Mouse (Mus musculus) CD4-positive helper T cell, adult 2 months (primary cell): ENCODE measurements around the gene G430095P16Rik.

Experiments used
- DNase-seq: peaks from one replicate; pipeline ENCODE4 v3.0.0-alpha.2; 2012; ENCODE audit warnings: low read depth, missing footprints, low spot score

Gene G430095P16Rik

GRCm38 (mm10) chr8:84740895-84741843 is 18.4 kb downstream of the G430095P16Rik start:
- no peak for DNase-seq

- DNase-seq, result no peak
Observed at GRCm38 (mm10) chr8:84742171-84743053, 19.6 kb downstream of the G430095P16Rik start.

GRCm38 (mm10) chr8:84743054-84743415 is 20.2 kb downstream of the G430095P16Rik start:
- DNase-seq, result no peak

- no peak for DNase-seq
Observed at GRCm38 (mm10) chr8:84743517-84744420, 21.0 kb downstream of the G430095P16Rik start.

- peak; percentile 39 for DNase-seq
Observed at GRCm38 (mm10) chr8:84745032-84745925, 22.5 kb downstream of the G430095P16Rik start.

- no peak for DNase-seq
Observed at GRCm38 (mm10) chr8:84749519-84749918, 26.7 kb downstream of the G430095P16Rik start.

GRCm38 (mm10) chr8:84752734-84753582 is 30.2 kb downstream of the G430095P16Rik start:
- DNase-seq, result no peak

GRCm38 (mm10) chr8:84757501-84757900 is 34.7 kb downstream of the G430095P16Rik start:
- DNase-seq, result no peak

- DNase-seq, result no peak
Observed at GRCm38 (mm10) chr8:84758308-84758707, 35.5 kb downstream of the G430095P16Rik start.

GRCm38 (mm10) chr8:84759126-84759525 is 36.3 kb downstream of the G430095P16Rik start:
- no peak for DNase-seq

- no peak for DNase-seq
Observed at GRCm38 (mm10) chr8:84759718-84760117, 36.9 kb downstream of the G430095P16Rik start.

GRCm38 (mm10) chr8:84760405-84760805 is 37.6 kb downstream of the G430095P16Rik start:
- no peak for DNase-seq

GRCm38 (mm10) chr8:84760901-84761300 is 38.1 kb downstream of the G430095P16Rik start:
- DNase-seq, result no peak

- no peak for DNase-seq
Observed at GRCm38 (mm10) chr8:84764100-84764499, 41.3 kb downstream of the G430095P16Rik start.

GRCm38 (mm10) chr8:84764870-84765495 is 42.2 kb downstream of the G430095P16Rik start:
- no peak for DNase-seq

GRCm38 (mm10) chr8:84765629-84766028 is 42.8 kb downstream of the G430095P16Rik start:
- no peak for DNase-seq

GRCm38 (mm10) chr8:84766422-84766821 is 43.6 kb downstream of the G430095P16Rik start:
- no peak for DNase-seq

GRCm38 (mm10) chr8:84767221-84767620 is 44.4 kb downstream of the G430095P16Rik start:
- no peak for DNase-seq
